Mouse (Mus musculus) kidney, adult 9 months (tissue): ENCODE data around the gene Trp53tg5.

ENCODE experiments used
- DNase-seq: peaks from one replicate; pipeline ENCODE4 v3.0.0; 2022

Gene Trp53tg5

DNA sequence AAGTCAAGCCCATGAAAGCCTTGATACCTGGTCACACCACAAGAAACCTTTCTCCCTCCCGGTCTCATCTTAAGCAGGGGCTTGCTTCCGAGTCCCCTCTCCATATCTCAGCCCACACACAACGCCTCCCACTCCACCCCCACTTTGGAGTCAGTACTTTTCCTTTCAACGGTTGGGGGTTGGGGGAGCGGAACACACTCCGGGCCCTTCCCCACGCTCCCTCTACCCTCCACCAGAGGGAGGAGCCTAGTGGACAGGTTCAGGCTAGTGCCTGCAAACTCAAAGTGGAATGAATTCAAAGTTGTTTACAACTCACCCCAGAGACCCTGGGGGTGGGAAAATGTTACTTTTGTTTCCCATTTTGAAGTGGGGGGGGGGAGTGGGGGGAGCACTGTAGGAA lies 42.8 kb downstream of the Trp53tg5 start:
- DNase-seq: peak; percentile 79

DNA sequence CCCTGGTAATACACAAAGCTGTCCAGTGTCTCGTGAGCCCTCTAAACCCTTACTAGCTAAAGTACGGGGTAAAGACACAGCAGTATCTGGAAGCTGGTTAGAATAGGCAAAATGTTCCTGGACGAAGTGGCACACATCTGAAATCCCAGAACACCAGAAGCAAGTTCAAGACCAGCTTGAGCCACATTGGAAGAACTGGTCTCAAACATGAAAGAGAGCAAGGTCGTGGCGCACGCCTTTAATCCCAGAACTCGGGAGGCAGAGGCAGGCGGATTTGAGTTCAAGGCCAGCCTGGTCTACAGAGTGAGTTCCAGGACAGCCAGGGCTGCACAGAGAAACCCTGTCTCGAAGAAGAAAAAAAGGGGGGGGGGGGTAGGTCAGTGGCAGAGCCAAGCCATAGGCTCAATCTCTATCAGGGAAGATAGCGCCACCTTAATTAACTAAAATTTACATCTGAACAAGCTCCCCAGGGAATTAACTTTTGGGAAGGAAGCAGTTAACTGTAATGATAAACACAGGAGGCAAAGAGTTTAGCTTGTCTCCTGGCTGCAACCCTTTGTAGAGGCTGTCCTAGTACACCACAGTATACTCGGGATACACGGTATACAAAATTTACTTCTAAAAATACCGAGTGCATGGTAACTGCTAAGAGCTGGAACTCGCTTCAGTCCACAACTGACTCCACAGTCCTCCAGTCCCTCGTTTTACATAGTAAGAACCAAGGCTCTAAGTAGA lies 43.5 kb downstream of the Trp53tg5 start:
- no peak for DNase-seq

DNA sequence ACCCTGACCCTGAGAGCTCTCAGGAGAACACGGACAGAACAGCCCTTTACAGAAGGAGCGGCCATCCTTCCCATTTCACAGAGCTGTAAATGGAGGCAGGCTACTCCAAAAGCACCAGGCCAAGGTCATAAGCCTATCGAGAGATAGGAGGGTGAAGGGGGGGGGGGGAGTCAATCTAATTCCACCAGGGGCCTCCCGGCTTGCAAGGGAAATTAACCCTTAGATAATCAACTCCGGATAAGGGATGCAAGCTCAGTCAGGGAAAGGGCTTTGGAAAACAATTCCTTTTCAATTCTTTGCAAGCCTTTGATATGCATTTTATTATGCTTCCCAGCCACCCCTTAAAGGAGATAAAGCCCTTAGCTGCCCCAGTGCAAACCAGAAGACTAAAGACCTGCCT lies 45.1 kb downstream of the Trp53tg5 start:
- no peak for DNase-seq

DNA sequence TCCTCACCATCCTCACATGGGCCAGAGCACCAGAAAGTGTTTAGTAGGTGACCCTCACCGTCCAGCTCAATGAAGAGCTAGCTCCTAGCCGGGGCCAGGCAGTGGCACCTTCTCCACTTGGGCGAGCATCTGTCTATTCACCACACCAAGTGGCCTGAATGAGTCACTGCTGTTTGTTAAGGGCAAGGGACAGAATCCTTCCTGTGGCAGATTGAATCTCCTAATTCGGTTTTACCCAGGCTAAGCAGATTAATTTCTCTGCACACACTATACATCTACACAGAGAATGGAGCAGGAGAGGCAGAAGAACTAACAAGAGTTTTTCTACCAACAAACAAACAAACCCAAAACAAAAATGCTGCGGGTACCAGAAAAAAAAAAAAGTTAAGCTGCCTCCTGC lies 46.6 kb downstream of the Trp53tg5 start:
- no peak for DNase-seq

DNA sequence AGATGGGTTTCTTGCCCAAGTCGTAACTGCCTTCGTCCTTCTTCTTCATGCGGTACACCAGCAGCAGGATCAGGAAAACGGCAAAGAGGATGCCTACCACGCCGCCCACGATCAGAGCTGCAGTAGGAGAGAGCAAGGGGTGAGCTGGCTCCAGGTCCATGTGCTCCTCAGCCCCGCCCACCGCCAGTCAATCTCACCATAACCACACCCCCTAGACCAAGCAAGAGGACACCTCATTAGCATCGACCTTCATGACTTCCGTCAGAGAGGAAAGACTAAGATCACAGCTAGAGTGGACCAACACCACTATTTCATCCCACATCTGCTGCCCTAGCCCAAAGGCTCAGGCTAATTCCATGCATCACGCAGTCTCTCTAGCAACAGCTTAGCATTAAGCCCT lies 47.4 kb downstream of the Trp53tg5 start:
- peak; percentile 69 for DNase-seq

DNA sequence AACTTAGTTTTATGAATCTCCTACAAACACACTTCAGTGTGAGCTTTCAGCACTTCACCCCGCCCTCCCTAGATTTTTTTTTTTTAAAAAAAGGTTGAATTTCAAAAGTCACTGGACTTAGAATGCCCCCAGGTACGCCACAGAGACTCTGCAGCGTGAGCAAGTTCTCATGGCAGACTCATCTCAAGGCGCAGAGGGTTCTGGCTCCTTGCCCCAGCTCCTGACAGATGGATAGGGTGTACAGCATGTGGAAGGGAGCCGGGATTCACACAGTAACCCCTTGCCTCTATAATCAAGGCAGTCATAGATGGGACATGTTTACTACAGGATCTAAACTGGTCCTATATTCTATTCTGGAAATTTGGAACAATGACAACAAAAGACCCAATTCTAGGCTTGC lies 48.1 kb downstream of the Trp53tg5 start:
- peak; percentile 84 for DNase-seq

DNA sequence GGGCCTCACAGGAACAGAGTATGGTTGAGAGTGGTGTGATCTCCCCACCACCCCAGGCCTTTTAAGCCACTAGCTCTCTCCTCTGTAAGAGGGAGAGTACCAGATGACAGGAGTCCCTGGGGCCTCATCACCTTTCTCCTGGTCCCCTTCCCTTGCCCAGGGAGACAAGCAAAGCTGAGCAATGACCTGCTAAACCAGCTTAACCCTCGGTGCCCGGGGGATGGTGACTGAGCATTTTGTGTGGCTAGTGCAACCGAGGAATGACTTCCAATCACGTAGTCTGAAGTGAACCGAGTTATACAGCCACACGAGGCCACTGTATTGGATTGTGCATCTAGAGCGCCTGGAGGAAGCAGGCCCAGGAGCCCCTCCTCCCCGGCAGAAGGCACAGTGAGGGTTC lies 49.1 kb downstream of the Trp53tg5 start:
- peak; percentile 25 for DNase-seq

DNA sequence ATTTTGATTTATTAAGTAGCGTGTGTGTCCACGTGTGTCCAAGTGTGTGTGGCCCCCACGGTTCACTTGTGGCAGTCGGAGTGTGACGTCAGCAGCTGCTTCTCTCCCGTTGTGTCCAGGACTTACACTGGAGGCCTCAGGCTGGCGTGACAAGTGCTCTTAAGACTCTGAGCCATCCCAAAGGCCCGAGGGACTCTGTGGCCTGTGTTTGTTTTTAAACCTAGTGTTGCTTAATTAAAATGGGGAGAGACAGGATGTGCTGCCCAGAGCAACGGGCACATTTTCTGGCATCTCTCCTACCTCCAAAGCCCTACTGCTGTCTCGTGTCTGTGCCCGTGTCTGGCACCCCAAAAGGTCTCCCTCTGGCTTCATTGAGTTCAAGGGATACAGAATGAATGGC lies 50.1 kb downstream of the Trp53tg5 start:
- no peak for DNase-seq

DNA sequence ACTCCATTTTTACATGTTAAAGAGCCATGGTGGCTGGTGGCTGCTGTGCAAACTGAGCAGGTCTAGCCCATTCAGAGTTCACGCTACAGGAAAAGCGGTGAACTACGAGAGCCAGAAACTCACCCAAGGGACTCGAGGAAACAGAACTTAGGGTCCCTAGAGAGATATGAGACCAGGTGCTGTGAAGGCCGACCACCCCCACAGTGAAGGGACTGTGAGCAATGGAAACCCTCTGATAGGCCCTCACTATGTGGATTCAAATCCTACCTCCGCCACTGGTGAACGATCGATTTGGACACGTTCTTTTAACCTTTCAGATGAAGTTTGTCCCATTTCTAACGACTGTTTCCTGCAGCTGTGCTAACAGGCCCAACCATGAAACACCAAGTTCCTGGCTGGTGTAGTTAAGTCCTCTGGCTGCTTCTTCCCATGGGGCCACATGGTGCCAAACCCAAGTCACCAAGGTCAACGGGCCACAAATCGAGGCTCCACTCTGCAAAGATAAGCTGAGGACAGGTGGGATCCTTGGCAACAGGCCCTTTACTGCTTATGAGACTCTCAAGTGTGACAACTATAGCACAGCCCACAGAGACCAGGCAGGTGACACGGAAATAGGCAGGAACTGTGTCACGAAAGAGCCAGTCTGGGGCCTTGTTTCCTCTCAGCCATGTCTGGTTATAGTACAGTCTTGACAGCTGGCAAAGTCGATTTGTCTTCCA lies 50.7 kb downstream of the Trp53tg5 start:
- peak; percentile 47 for DNase-seq

DNA sequence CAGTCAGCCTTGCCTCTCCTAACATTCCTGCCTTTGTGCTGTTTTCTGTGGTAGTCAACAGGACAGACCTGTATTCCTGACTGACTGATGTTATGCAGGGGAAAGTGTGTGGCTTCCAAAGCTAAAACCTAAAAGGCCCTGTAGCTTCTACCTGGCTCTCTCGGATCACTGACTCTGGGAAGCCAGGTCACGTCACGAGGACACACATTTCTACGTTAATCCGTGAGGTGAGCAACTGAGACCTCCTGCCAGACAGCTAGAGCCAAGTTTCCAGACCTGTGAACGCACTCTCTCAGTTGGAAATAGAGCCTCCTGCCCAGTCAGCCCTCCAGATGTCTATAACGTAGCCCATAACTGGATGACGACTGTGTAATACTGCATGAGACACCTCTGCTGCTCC lies 51.5 kb downstream of the Trp53tg5 start:
- peak; percentile 83 for DNase-seq

DNA sequence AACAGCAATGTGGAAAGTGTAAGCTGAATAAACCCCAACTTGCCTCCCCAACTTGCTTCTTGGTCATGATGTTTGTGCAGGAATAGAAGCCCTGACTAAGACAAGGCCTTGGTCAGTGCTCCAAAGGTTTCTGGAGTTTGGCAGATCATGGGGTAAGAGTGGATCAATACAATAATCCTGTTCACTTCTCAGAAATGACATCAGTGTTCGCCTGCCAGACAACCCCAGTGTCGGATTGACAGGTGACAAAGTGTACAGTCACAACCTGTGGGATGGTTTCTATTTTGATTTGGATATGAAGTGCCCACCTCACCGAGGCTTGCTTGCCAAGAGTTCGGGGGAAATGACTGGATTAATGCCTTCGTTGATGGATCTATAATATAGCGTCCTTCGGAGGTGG lies 52.2 kb downstream of the Trp53tg5 start:
- DNase-seq: no peak
